25 mouse cellular contexts compared by ENCODE assay signal in the genomic region with DNA sequence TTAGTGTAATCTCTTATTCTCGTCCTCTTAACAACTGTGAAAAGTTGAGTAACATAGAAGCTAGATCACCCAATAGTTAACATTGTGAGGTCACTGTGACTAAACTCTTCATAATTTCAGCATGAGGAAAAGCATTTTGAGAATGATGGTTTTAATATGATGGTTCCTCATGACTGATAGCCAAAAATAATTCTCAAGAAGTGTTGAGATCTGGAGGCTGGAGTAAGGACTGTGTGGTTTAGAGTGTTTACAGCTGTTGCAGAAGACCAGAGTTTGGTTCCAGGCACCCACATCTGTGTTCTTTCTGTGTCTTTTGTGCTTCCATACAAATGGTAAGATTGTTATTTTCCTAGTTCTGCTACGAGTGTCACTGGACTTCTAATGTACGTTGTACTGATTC.
"Had no signal": no experiment of that assay in that cellular context is flagged by ENCODE, and none has a peak within 500 bp of the region (broad histone marks: within the 10 kb centered on the region; RNA-seq: fewer than 3 reads in every experiment).

No protein-coding gene starts in this region.

- H3K27me3 ChIP-seq: heart, embryonic 13.5 days; heart, embryonic 15.5 days; hindbrain, embryonic 13.5 days; hindbrain, embryonic 15.5 days; kidney, embryonic 15.5 days; limb, embryonic 13.5 days; limb, embryonic 15.5 days had no signal

- ATAC-seq: hindbrain, postnatal 0 days; intestine, embryonic 16.5 days had no signal

- H3K36me3 ChIP-seq: heart, embryonic 13.5 days; heart, embryonic 15.5 days; hindbrain, embryonic 13.5 days; hindbrain, embryonic 15.5 days; kidney, embryonic 15.5 days; limb, embryonic 13.5 days; limb, embryonic 15.5 days had no signal

- H3K9ac ChIP-seq: heart, embryonic 13.5 days; heart, embryonic 15.5 days; hindbrain, embryonic 13.5 days; hindbrain, embryonic 15.5 days; kidney, embryonic 15.5 days; limb, embryonic 13.5 days; limb, embryonic 15.5 days had no signal

- H3K27ac ChIP-seq: heart, adult 2 months; heart, embryonic 13.5 days; heart, embryonic 15.5 days; hindbrain, embryonic 13.5 days; hindbrain, embryonic 15.5 days; hindbrain, postnatal 0 days; kidney, embryonic 15.5 days; kidney, postnatal 0 days; limb, embryonic 13.5 days; limb, embryonic 15.5 days had no signal

- DNase-seq: gastrocnemius, postnatal 14 days; gastrocnemius, postnatal 36 days; heart, adult 11 months; heart, adult 2 months; heart, postnatal 14 days; heart, postnatal 36 days; kidney, adult 11 months; kidney, adult 2 months; kidney, adult 9 months; kidney, postnatal 14 days; kidney, postnatal 36 days; layer of hippocampus, adult 9-11 months; layer of hippocampus, postnatal 36 days; left cerebral cortex, postnatal 4 days had no signal

- H3K4me1 ChIP-seq: heart, embryonic 13.5 days; heart, embryonic 15.5 days; hindbrain, embryonic 13.5 days; hindbrain, embryonic 15.5 days; kidney, embryonic 15.5 days; limb, embryonic 13.5 days; limb, embryonic 15.5 days had no signal

- H3K9me3 ChIP-seq: heart, embryonic 13.5 days; heart, embryonic 15.5 days; hindbrain, embryonic 13.5 days; hindbrain, embryonic 15.5 days; kidney, embryonic 15.5 days; limb, embryonic 13.5 days; limb, embryonic 15.5 days had no signal

- H3K4me3 ChIP-seq: heart, adult 2 months; heart, embryonic 13.5 days; heart, embryonic 15.5 days; hindbrain, embryonic 13.5 days; hindbrain, embryonic 15.5 days; kidney, embryonic 15.5 days; limb, embryonic 13.5 days; limb, embryonic 15.5 days had no signal

- H3K4me2 ChIP-seq: heart, embryonic 11.5 days; heart, embryonic 13.5 days; heart, embryonic 15.5 days; hindbrain, embryonic 13.5 days; hindbrain, embryonic 15.5 days; kidney, embryonic 15.5 days; limb, embryonic 13.5 days; limb, embryonic 15.5 days had no signal
